Mouse (Mus musculus) spleen, adult 2 months (tissue): ENCODE results near the gene Morf4l1. TPM values are rescaled to one million over a fixed set of nuclear protein-coding genes. Genes with fewer than 3 reads are reported as not detected.

Experiments
- DNase-seq, 2 experiments: peaks; one replicate each; pipeline versions ENCODE4 v3.0.0 to v3.0.0-alpha.2; 2012 to 2021; ENCODE audit warnings: low spot score in 2 of 2, low read depth in 1 of 2
- H3K27ac ChIP-seq: fragments of 200-500 bp; 2 replicates; pipeline ENCODE4 v1.5.1; 2012; ENCODE audit warnings: low read length, inconsistent platforms; ENCODE audit not compliant: insufficient read depth
- H3K27me3 ChIP-seq: fragments of 200-500 bp; 2 replicates; pipeline ENCODE4 v1.6.1; 2012; ENCODE audit warnings: mild to moderate bottlenecking, moderate library complexity, low read length, inconsistent platforms; ENCODE audit not compliant: control insufficient read depth, insufficient read depth
- H3K36me3 ChIP-seq: fragments of 200-500 bp; 2 replicates; pipeline ENCODE4 v1.6.1; 2012; ENCODE audit warnings: mild to moderate bottlenecking, low read length, inconsistent platforms; ENCODE audit not compliant: control insufficient read depth, insufficient read depth
- H3K4me1 ChIP-seq: fragments of 200-500 bp; 2 replicates; pipeline ENCODE4 v1.6.1; 2011; ENCODE audit warnings: inconsistent platforms; ENCODE audit not compliant: control insufficient read depth, insufficient read depth, insufficient read length
- H3K4me3 ChIP-seq: fragments of 200-500 bp; 2 replicates; pipeline ENCODE4 v1.5.1; 2011; ENCODE audit warnings: mild to moderate bottlenecking, inconsistent platforms; ENCODE audit not compliant: insufficient read depth, insufficient read length; ENCODE audit errors: extremely low read depth
- CTCF ChIP-seq: fragments of 200-500 bp; IDR thresholded peaks from 2 replicates; pipeline ENCODE4 v1.5.1; 2011; ENCODE audit warnings: mild to moderate bottlenecking, inconsistent platforms; ENCODE audit not compliant: insufficient read depth, insufficient read length, insufficient replicate concordance; ENCODE audit errors: extremely low read depth
- POLR2A ChIP-seq: fragments of 200-500 bp; IDR thresholded peaks from 2 replicates; pipeline ENCODE4 v1.6.1; 2011; ENCODE audit warnings: low read depth, low read length, inconsistent platforms
- WGBS: fragments of 180-500 bp; shearing (Covaris S2); methylation state at CpG from one replicate; pipeline ENCODE4 v1.1.7; 2018; 5-methylcytosine and 5-hydroxymethylcytosine counted together
- polyA plus RNA-seq: library from polyadenylated mRNA; depleted of rRNA; stranded (reverse); fragments of >200 nt; gene quantifications from 2 replicates; pipeline ENCODE4 v1.2.3, GENCODE M21; 2012

Morf4l1 gene
- polyA plus RNA-seq, 1 experiment, result 46.2 TPM

DNA sequence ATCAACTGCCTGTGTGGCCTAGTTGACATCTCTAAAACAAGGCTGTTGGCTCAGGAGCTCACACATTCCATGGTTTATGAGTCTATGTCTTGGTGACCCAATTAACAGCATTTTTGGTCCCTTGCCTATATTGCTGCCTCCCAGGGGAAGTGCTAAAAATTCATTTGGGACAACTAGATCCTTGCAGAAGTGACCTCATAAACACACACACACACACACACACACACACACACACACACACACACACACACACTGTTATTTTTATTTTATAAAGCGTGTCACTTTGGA, 22.0 kb upstream of the Morf4l1 start:
- H3K27me3 ChIP-seq, result no peaks in the 10 kb centered on the region
- no peaks in the 10 kb centered on the region for H3K4me1 ChIP-seq
- 100% methylated on average over 1 of the region's 1 CpGs for WGBS
- no peak overlapping the region for H3K4me3 ChIP-seq
- no peaks in the 10 kb centered on the region for H3K36me3 ChIP-seq
- no peak overlapping the region for H3K27ac ChIP-seq
- DNase-seq, result no peak
- TF ChIP-seq CTCF, result no peak
- no peak for TF ChIP-seq POLR2A

DNA sequence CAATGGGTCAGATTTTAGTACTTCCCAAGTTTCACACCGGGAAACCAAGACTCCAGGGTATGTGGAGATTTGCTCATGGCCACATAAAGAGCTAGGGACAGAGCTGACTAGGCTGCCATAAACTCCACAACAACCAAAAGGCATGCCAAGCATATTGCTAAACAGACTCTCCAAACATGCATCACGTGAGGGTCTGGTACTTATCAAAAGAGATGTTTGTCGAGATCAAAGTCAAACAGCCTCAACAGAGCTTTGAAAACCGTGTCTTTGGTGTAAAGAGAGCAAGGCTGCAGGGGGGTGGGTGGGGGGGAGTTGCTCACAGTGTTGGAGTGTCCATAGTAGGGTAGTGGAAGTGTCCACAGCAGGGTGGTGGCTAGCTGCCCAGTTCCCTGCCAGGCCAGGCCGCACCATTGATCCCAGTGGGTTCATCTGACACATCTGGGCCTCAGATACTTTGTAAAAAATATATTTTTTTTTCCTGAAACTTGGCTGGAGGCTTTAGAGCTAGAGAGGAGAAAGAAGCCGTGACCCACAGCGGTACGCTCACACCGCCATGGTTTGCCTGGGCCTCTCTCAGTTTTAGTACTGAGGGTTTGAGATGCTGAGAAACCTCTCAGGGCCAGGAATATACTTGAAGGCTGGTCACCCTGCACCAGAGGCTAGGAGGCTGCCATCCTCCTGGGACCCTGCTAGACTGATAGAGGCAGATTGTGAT, 21.5 kb upstream of the Morf4l1 start:
- Histone ChIP-seq H3K27me3 (no peaks in the 10 kb centered on the region), H3K4me3 (no peak overlapping the region), H3K27ac (no peak overlapping the region), H3K4me1 (no peaks in the 10 kb centered on the region), H3K36me3 (no peaks in the 10 kb centered on the region)
- DNase-seq, result no peak
- WGBS, result 84% methylated on average over 9 of the region's 9 CpGs
- no peak for TF ChIP-seq POLR2A
- no peak for TF ChIP-seq CTCF

DNA sequence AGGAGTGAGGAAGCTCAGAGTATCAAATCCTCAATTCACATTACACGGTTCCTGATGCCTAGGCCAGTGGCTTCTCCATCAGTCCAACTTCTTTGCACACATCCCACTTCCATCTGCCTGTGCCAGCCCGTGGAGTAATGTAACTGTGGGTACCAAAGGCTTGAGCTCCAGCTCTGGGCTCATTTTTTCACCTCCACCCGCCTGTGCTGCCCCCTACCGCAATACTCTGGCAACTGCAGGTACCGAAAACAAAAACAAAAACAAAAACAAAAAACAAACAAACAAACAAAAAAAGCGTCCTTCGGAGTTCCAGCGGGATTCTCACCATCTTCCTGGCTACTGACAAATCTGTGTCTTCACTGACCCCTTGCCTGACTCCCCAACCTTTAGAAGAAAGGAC, 20.9 kb upstream of the Morf4l1 start:
- H3K36me3 ChIP-seq, result no peaks in the 10 kb centered on the region
- TF ChIP-seq POLR2A (no peak), CTCF (no peak)
- no peak for DNase-seq
- H3K27ac ChIP-seq, result no peak overlapping the region
- H3K4me3 ChIP-seq, result no peak overlapping the region
- no peaks in the 10 kb centered on the region for H3K4me1 ChIP-seq
- no peaks in the 10 kb centered on the region for H3K27me3 ChIP-seq
- WGBS, result 90% methylated on average over 8 of the region's 8 CpGs

DNA sequence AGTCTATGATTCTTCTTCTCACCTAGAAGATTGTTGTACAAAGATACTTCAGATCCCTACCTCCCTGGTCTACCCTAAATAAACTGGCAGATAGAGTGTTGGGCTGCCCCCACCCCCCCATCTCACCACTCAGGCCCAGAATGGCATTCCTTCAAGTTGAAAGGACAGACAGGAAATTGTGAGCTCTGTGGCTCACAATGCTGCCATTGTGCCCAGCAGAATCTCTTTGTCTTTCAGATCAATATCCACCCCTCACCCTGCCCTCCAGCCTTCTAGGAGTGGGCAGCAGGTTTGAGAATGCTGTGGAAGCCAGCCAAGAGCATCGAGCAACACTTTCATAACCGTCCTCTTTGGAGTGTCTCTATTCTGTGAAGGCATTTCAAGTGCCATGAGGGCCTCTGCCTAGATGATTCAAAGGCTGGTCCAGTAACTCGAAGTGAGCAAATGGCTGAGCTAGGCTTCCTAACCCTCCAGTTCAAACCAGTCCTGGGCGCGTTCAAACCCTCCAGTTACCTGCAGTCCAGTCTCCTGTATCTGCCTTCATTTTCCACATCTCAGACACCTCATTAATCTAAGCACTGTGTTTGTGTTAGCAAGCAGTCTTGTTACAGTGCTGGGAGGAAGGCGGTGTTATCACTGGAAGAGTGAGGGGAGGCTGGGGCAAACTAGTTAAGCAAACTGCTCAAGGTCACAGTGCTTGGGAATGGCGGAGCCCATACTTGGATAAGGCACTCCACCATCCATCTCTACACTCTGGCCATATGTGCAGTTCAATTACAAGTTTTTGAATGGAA, 19.2 kb upstream of the Morf4l1 start:
- no peaks in the 10 kb centered on the region for H3K4me1 ChIP-seq
- WGBS, result 85% methylated on average over 7 of the region's 7 CpGs
- no peaks in the 10 kb centered on the region for H3K27me3 ChIP-seq
- no peak overlapping the region for H3K4me3 ChIP-seq
- no peaks in the 10 kb centered on the region for H3K36me3 ChIP-seq
- DNase-seq, result no peak
- H3K27ac ChIP-seq, result no peak overlapping the region
- TF ChIP-seq POLR2A, result no peak
- no peak for TF ChIP-seq CTCF

DNA sequence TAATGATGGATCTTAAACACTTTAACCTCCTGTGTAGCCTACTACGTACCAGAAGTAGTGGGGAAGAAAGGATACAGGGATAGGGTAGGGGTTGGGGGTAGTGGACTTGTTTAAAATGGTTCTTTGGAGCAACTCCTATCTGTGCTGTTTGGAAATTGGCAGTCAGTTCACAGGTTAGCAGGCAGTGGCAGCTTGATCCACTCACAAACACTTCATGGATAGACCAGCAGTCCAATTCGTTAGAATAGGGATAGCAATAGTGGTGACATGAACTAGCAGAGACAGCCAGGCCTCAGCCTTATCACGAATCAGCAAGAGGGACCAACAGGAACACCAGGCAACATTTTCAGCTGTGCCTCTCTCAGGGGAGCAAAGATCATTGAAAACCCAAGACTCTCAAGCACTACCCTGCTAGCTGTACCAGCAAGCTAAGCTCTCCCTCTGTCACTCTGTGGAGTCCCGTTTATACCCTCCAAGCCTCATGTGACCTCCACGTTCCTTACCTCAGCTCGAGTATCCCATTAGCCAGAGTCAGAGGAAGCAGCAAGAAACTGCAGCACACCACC, 14.1 kb upstream of the Morf4l1 start:
- 82% methylated on average over 6 of the region's 6 CpGs for WGBS

DNA sequence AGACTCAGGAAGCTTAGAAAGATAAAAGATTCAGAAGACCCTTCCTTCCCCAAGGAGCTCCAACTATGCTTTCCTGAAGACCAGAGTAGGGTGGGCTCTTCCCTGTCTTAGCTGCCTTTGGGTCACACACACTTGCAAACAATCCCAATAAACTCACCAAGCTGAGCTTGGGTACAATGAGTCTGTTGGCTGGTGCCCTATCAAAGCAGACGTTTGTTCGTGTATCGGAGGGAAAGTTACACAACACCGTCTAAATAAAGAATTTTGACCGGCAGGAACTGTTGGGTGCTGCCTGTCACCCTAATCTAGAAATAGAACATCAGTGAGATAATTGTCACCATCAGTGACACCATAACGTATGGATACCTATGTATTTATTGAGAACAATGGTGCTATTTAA, 12.6 kb upstream of the Morf4l1 start:
- no peak for DNase-seq
- H3K4me3 ChIP-seq, result no peak overlapping the region
- H3K36me3 ChIP-seq, result no peaks in the 10 kb centered on the region
- H3K27ac ChIP-seq, result no peak overlapping the region
- WGBS, result 74% methylated on average over 6 of the region's 6 CpGs
- no peaks in the 10 kb centered on the region for H3K27me3 ChIP-seq
- no peak for TF ChIP-seq CTCF
- TF ChIP-seq POLR2A, result no peak
- H3K4me1 ChIP-seq, result no peaks in the 10 kb centered on the region

More for the DNA sequence above, 14.1 kb upstream of the Morf4l1 start:
- Histone ChIP-seq H3K4me1 (no peaks in the 10 kb centered on the region), H3K27ac (no peak overlapping the region), H3K4me3 (no peak overlapping the region), H3K36me3 (no peaks in the 10 kb centered on the region), H3K27me3 (no peaks in the 10 kb centered on the region)
- no peak for TF ChIP-seq CTCF
- no peak for TF ChIP-seq POLR2A
- DNase-seq, result no peak

DNA sequence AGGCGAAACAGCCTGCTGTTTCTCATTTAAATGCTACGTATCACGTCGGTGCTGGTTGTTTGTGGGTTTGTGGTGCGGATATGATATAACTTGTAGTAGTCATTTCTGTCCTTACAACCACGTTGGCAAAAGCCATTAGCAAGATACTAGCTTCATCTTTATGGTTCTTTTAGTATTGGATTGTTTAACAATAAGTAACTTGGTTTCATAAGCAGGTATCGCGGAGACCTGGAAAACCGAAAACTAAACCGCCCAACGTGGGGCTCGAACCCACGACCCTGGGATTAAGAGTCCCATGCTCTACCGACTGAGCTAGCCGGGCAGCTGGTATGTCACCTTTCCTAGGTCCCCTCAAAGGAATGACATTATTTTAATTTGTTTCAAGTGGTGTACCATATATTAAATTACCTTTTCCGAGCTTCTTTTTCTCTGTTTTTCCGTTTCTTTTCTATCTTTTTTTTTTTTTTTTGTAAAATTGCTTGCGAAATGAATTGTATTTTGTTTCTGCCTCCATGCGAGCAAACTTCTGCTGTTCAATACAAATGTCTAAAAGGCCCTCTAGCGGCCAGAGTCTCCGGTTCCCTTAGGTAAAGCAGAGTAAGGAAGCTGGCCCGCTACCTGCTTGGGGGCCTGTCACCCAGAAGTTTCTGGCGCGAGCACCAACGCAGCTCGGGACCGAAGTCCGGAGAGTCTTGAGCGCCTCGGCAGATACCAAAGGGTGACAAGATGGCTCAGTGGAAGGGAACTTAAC, 11.9 kb upstream of the Morf4l1 start:
- DNase-seq, result peak; percentile 77 to 83
- TF ChIP-seq POLR2A (no peak), CTCF (peak; percentile 49; the same call in 1 of the 2 replicates)
- no peaks in the 10 kb centered on the region for H3K36me3 ChIP-seq
- no peak overlapping the region for H3K27ac ChIP-seq
- H3K4me3 ChIP-seq, result peak overlapping the region; percentile 7
- H3K27me3 ChIP-seq, result no peaks in the 10 kb centered on the region
- WGBS, result 1% methylated on average over 30 of the region's 30 CpGs
- H3K4me1 ChIP-seq, result no peaks in the 10 kb centered on the region
